Mouse (Mus musculus) E14TG2a.4 (cell line): Measurements from ENCODE around the gene Kcnh6.
"Not testable (repeated sequence)": the region's sequence is repeated elsewhere in the genome, so short reads cannot be mapped to it uniquely, and the experiment has no call there.

ENCODE experiments used
- CTCF ChIP-seq: conservative IDR thresholded peaks from 2 replicates; pipeline ENCODE4 v1.5.1; 2014; ENCODE audit warnings: low read length
- NANOG ChIP-seq: IDR thresholded peaks from 2 replicates; pipeline ENCODE4 v1.6.1; 2014; ENCODE audit warnings: borderline replicate concordance, low read length, mixed read lengths
- POU5F1 ChIP-seq: IDR thresholded peaks from 2 replicates; pipeline ENCODE4 v1.6.1; 2014; ENCODE audit warnings: low read length, borderline replicate concordance

DNA sequence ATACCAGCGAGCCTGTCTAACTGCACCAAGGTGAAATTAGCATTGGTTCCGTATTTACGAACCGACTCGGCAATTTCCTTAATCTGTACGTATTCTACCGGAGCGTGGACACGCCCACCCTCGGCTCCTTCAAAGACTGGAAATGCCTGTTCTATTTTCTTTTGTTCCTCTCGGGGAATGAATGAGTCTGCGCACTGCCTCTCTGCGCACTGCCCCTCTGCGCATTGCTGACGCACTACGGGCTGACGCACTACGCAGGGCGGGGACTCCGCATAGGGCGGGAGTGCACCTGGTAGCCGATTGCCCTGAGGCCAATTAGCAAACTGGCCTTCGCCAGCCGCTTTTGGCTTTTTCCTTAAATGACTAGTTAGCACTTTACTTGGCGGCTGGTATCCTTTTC lies 24.1 kb downstream of the Kcnh6 start:
- not testable (repeated sequence) for TF ChIP-seq NANOG, CTCF, POU5F1
